Mouse (Mus musculus) heart, embryonic 16.5 days (tissue): Measurements from ENCODE around the gene Bcl2l13. TPM values are rescaled to one million over a fixed set of nuclear protein-coding genes. Genes with fewer than 3 reads are reported as not detected.
"Not testable (repeated sequence)": the region's sequence is repeated elsewhere in the genome, so short reads cannot be mapped to it uniquely, and the experiment has no call there.

Experiments used
- ATAC-seq: fragments of 200-750 bp; cut with Nextera tagmentation; replicated peaks from 2 replicates; pipeline ENCODE4 v1.8.0; 2017; ENCODE audit warnings: moderate number of reproducible peaks; ENCODE audit not compliant: insufficient read depth, low FRiP score; ENCODE audit errors: extremely low read depth
- H3K27ac ChIP-seq: fragments of 300-500 bp; sonication (generic); 2 replicates; pipeline ENCODE4 v1.5.1; 2014; ENCODE audit warnings: mild to moderate bottlenecking, low read length, control low read depth, moderate library complexity
- H3K27me3 ChIP-seq: fragments of 300-500 bp; sonication (generic); 2 replicates; pipeline ENCODE4 v1.6.1; 2014; ENCODE audit warnings: low read length, mixed read lengths; ENCODE audit not compliant: control insufficient read depth, insufficient read depth
- H3K36me3 ChIP-seq: fragments of 300-500 bp; sonication (generic); 2 replicates; pipeline ENCODE4 v1.6.1; 2014; ENCODE audit not compliant: control insufficient read depth, insufficient read depth
- H3K4me1 ChIP-seq: fragments of 300-500 bp; sonication (generic); 2 replicates; pipeline ENCODE4 v1.6.1; 2014; ENCODE audit warnings: low read length, mixed read lengths; ENCODE audit not compliant: control insufficient read depth, insufficient read depth
- H3K4me2 ChIP-seq: fragments of 300-500 bp; sonication (generic); 2 replicates; pipeline ENCODE4 v1.6.1; 2014; ENCODE audit warnings: low read depth, mild to moderate bottlenecking, control low read depth, low read length
- H3K4me3 ChIP-seq: fragments of 300-500 bp; sonication (generic); 2 replicates; pipeline ENCODE4 v1.5.1; 2014; ENCODE audit warnings: mild to moderate bottlenecking, control low read depth, low read length
- H3K9ac ChIP-seq: fragments of 300-500 bp; sonication (generic); 2 replicates; pipeline ENCODE4 v1.6.1; 2014; ENCODE audit warnings: low read length, control low read depth
- H3K9me3 ChIP-seq: fragments of 300-500 bp; sonication (generic); replicated peaks from 2 replicates; pipeline ENCODE4 v1.6.1; 2016; ENCODE audit warnings: low read length; ENCODE audit not compliant: control insufficient read depth
- WGBS: fragments of 180-500 bp; shearing (Covaris S2); extraction: QIAGEN DNeasy Blood & Tissue Kit; methylation state at CpG from one replicate; pipeline ENCODE4 v1.1.7; 2014; 5-methylcytosine and 5-hydroxymethylcytosine counted together
- polyA plus RNA-seq: library from polyadenylated mRNA; unstranded; fragments of >200 nt; fragmentation: Nextera tagmentation; extraction: Ambion mirVana; gene quantifications from 2 replicates; pipeline ENCODE4 v1.2.1, GENCODE M21; 2015

Gene Bcl2l13
- polyA plus RNA-seq, 1 experiment from 2014 or later: 26.1 TPM

- Histone ChIP-seq H3K4me3 (no peak overlapping the region), H3K9me3 (no peaks in the 10 kb centered on the region), H3K4me2 (no peak overlapping the region), H3K36me3 (no peaks in the 10 kb centered on the region), H3K4me1 (0 out of 2 replicates have a peak, but pooled peaks cover 3% of the 10 kb centered on the region), H3K27ac (no peak overlapping the region), H3K27me3 (no peaks in the 10 kb centered on the region), H3K9ac (no peak overlapping the region)
- no peak for ATAC-seq
- WGBS: 81% methylated on average over 11 of the region's 11 CpGs
Measured at GRCm38 (mm10) chr6:120903961-120904360, 67.9 kb downstream of the Bcl2l13 start.

- Histone ChIP-seq H3K9ac (no peak overlapping the region), H3K9me3 (no peaks in the 10 kb centered on the region), H3K4me2 (no peak overlapping the region), H3K4me3 (no peak overlapping the region), H3K36me3 (no peaks in the 10 kb centered on the region), H3K27me3 (no peaks in the 10 kb centered on the region), H3K4me1 (0 out of 2 replicates have a peak, but pooled peaks cover 3% of the 10 kb centered on the region), H3K27ac (no peak overlapping the region)
- WGBS: 92% methylated on average over 5 of the region's 5 CpGs
- no peak for ATAC-seq
Measured at GRCm38 (mm10) chr6:120905111-120905510, 69.1 kb downstream of the Bcl2l13 start.

GRCm38 (mm10) chr6:120906521-120906920 is 70.5 kb downstream of the Bcl2l13 start:
- Histone ChIP-seq H3K27me3 (no peaks in the 10 kb centered on the region), H3K9me3 (no peaks in the 10 kb centered on the region), H3K9ac (no peak overlapping the region), H3K4me1 (0 out of 2 replicates have a peak, but pooled peaks cover 3% of the 10 kb centered on the region), H3K4me3 (no peak overlapping the region), H3K27ac (no peak overlapping the region), H3K4me2 (no peak overlapping the region), H3K36me3 (no peaks in the 10 kb centered on the region)
- ATAC-seq: no peak
- WGBS: 90% methylated on average over 6 of the region's 6 CpGs

- 84% methylated on average over 9 of the region's 10 CpGs for WGBS
- not testable (repeated sequence) for H3K4me1 ChIP-seq
Measured at GRCm38 (mm10) chr6:120907876-120908597, 72.0 kb downstream of the Bcl2l13 start.

GRCm38 (mm10) chr6:120909501-120909900 is 73.5 kb downstream of the Bcl2l13 start:
- Histone ChIP-seq H3K9me3 (no peaks in the 10 kb centered on the region), H3K36me3 (no peaks in the 10 kb centered on the region), H3K27me3 (no peaks in the 10 kb centered on the region), H3K4me2 (no peak overlapping the region), H3K9ac (no peak overlapping the region), H3K4me1 (peaks cover 7% of the 10 kb centered on the region), H3K4me3 (no peak overlapping the region), H3K27ac (no peak overlapping the region)
- no peak for ATAC-seq
- 84% methylated on average over 3 of the region's 3 CpGs for WGBS

More at GRCm38 (mm10) chr6:120907876-120908597, 72.0 kb downstream of the Bcl2l13 start:
- not testable (repeated sequence) for H3K27me3 ChIP-seq, ATAC-seq, H3K4me3 ChIP-seq, H3K4me2 ChIP-seq, H3K36me3 ChIP-seq, H3K27ac ChIP-seq, H3K9me3 ChIP-seq, H3K9ac ChIP-seq

- no peak for ATAC-seq
- peaks cover 13% of the 10 kb centered on the region for H3K4me1 ChIP-seq
- no peaks in the 10 kb centered on the region for H3K9me3 ChIP-seq
- 58% methylated on average over 13 of the region's 13 CpGs for WGBS
- H3K4me2 ChIP-seq: no peak overlapping the region
- H3K27ac ChIP-seq: no peak overlapping the region
- H3K36me3 ChIP-seq: no peaks in the 10 kb centered on the region
- H3K4me3 ChIP-seq: no peak overlapping the region
- H3K27me3 ChIP-seq: no peaks in the 10 kb centered on the region
- no peak overlapping the region for H3K9ac ChIP-seq
Measured at GRCm38 (mm10) chr6:120911213-120912007, 75.4 kb downstream of the Bcl2l13 start.

- peaks cover 13% of the 10 kb centered on the region for H3K4me1 ChIP-seq
- no peak overlapping the region for H3K4me3 ChIP-seq
- H3K36me3 ChIP-seq: no peaks in the 10 kb centered on the region
- no peaks in the 10 kb centered on the region for H3K9me3 ChIP-seq
- H3K4me2 ChIP-seq: no peak overlapping the region
- no peaks in the 10 kb centered on the region for H3K27me3 ChIP-seq
- no peak overlapping the region for H3K9ac ChIP-seq
- no peak overlapping the region for H3K27ac ChIP-seq
- WGBS: 19% methylated on average over 2 of the region's 2 CpGs
- no peak for ATAC-seq
Measured at GRCm38 (mm10) chr6:120912931-120913330, 76.9 kb downstream of the Bcl2l13 start.

GRCm38 (mm10) chr6:120913783-120914182 is 77.8 kb downstream of the Bcl2l13 start:
- ATAC-seq: no peak
- Histone ChIP-seq H3K27me3 (no peaks in the 10 kb centered on the region), H3K36me3 (no peaks in the 10 kb centered on the region), H3K9me3 (no peaks in the 10 kb centered on the region), H3K4me1 (peaks cover 13% of the 10 kb centered on the region), H3K27ac (no peak overlapping the region), H3K9ac (no peak overlapping the region), H3K4me2 (no peak overlapping the region), H3K4me3 (no peak overlapping the region)
- 84% methylated on average over 8 of the region's 8 CpGs for whole genome bisulfite sequencing

GRCm38 (mm10) chr6:120914533-120914910 is 78.5 kb downstream of the Bcl2l13 start:
- WGBS: 76% methylated on average over 4 of the region's 4 CpGs
- no peak overlapping the region; the same call in 1 of the 2 replicates for H3K9ac ChIP-seq
- H3K4me3 ChIP-seq: no peak overlapping the region
- no peak overlapping the region for H3K27ac ChIP-seq
- ATAC-seq: no peak
- no peaks in the 10 kb centered on the region for H3K36me3 ChIP-seq
- H3K27me3 ChIP-seq: no peaks in the 10 kb centered on the region
- H3K4me1 ChIP-seq: peaks cover 13% of the 10 kb centered on the region
- no peak overlapping the region for H3K4me2 ChIP-seq
- H3K9me3 ChIP-seq: no peaks in the 10 kb centered on the region
